Mouse (Mus musculus): ENCODE measurements at regions not wholly inside any gene's neighbourhood (a gene's known extent, or its start where the extent isn't known, plus 50 kb on each side); places are given as distances from the start of the nearest gene placed in this dataset.

GRCm38 (mm10) chr13:5978615-5979014, 117.3 kb downstream of the Klf6 start:
- Histone ChIP-seq H3K4me2 (ENCODE audit: low read length) (no peak overlapping the region), H3K27me3 (replicated peaks; ENCODE audit: control insufficient read depth, insufficient read depth, low read length) (no peaks in the 10 kb centered on the region), H3K4me3 (replicated peaks; ENCODE audit: low read length) (no peak overlapping the region), H3K4me1 (replicated peaks; ENCODE audit: control insufficient read depth, insufficient read depth, low read length) (no peaks in the 10 kb centered on the region), H3K9me3 (ENCODE audit: control insufficient read depth, low read length) (no peaks in the 10 kb centered on the region), H3K27ac (ENCODE audit: low read length) (no peak overlapping the region), H3K9ac (replicated peaks; ENCODE audit: low read depth, low read length) (no peak overlapping the region), H3K36me3 (ENCODE audit: control insufficient read depth, insufficient read depth) (no peaks in the 10 kb centered on the region)
- no peak for ATAC-seq
- WGBS: 54% methylated on average over 1 of the region's 1 CpGs

DNA sequence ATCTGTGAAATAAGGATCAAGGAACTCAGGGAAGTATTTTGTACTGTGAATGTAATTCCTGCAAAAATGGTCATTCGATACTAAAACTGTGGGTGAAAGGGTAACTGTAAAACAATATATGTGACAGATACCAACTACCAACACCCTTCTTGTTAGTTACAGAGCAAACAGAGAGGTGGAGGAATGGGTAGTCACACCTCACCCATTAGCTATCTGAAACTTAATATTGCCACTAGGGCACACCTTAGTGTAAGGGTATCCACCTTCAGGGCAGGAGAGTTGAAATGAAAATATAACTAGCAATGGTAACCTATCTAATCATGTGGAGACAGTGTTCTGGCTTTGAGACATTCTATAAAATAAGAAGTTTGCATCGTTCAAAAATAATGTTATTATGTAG, 126.2 kb downstream of the Klf6 start:
- Histone ChIP-seq H3K27me3 (replicated peaks; ENCODE audit: control insufficient read depth, insufficient read depth, low read length) (no peaks in the 10 kb centered on the region), H3K9me3 (ENCODE audit: control insufficient read depth, low read length) (no peaks in the 10 kb centered on the region), H3K36me3 (ENCODE audit: control insufficient read depth, insufficient read depth) (no peaks in the 10 kb centered on the region), H3K9ac (replicated peaks; ENCODE audit: low read depth, low read length) (no peak overlapping the region), H3K27ac (ENCODE audit: low read length) (no peak overlapping the region), H3K4me3 (replicated peaks; ENCODE audit: low read length) (no peak overlapping the region), H3K4me2 (ENCODE audit: low read length) (no peak overlapping the region), H3K4me1 (replicated peaks; ENCODE audit: control insufficient read depth, insufficient read depth, low read length) (no peaks in the 10 kb centered on the region)
- no peak for ATAC-seq
- 97% methylated on average over 2 of the region's 2 CpGs for WGBS

DNA sequence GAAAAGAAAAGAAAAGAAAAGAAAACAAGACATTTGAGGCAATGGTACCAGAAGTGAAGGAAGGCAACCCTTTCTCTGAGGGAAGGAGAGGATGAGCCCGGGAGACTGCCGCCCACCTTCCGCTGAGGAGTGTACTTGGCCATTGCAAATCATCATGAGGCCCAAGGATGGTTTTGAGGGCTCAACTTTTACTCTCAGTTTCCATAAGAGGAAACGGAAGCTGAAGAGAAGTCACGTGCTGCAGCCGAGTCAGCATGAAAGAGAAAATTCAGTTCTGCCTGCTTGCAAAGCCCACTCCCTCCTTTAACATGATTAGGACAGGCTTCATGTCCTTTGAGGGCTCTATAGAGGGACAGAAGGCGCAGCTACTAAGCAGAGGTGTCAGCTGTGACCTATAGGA, 127.1 kb downstream of the Klf6 start:
- H3K9ac ChIP-seq (replicated peaks; ENCODE audit: low read depth, low read length): no peak overlapping the region
- no peaks in the 10 kb centered on the region for H3K27me3 ChIP-seq (replicated peaks; ENCODE audit: control insufficient read depth, insufficient read depth, low read length)
- no peak overlapping the region for H3K4me3 ChIP-seq (replicated peaks; ENCODE audit: low read length)
- no peak overlapping the region for H3K4me2 ChIP-seq (ENCODE audit: low read length)
- 91% methylated on average over 7 of the region's 7 CpGs for WGBS
- no peaks in the 10 kb centered on the region for H3K4me1 ChIP-seq (replicated peaks; ENCODE audit: control insufficient read depth, insufficient read depth, low read length)
- H3K27ac ChIP-seq (ENCODE audit: low read length): no peak overlapping the region
- H3K9me3 ChIP-seq (ENCODE audit: control insufficient read depth, low read length): no peaks in the 10 kb centered on the region
- H3K36me3 ChIP-seq (ENCODE audit: control insufficient read depth, insufficient read depth): no peaks in the 10 kb centered on the region
- ATAC-seq: no peak

DNA sequence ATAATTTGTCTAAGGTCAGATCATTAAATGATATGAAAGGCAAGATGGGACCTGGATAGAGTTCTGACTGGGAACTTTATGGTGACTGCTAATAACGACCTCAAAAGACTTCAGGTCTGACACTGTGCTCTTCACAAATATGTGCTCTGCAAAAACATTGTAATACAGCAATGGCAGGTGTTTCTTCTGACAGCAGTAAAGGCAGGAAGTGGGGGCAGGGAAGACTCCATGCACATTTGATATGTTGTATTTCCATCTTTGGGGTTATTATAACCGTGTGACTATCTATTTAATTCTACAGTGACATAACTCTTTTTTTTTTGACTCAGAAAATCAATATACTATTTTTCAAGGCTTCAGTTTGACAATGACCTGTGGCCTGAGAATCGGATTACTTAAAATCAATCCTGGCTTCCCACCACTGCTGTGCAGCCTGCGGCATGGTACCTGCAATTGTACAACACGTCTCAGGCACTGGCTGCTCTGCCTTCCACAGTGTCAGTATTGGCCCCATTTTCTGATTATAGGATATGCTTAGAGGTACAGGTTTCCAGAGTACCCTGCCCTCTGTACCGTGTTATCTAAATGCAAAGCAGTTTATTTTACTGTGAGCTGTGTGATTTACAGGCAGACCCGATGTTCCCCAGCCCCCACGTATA, 139.4 kb downstream of the Klf6 start:
- Histone ChIP-seq H3K4me2 (ENCODE audit: low read length) (no peak overlapping the region), H3K9ac (replicated peaks; ENCODE audit: low read depth, low read length) (no peak overlapping the region), H3K36me3 (ENCODE audit: control insufficient read depth, insufficient read depth) (no peaks in the 10 kb centered on the region), H3K27me3 (replicated peaks; ENCODE audit: control insufficient read depth, insufficient read depth, low read length) (no peaks in the 10 kb centered on the region), H3K9me3 (ENCODE audit: control insufficient read depth, low read length) (no peaks in the 10 kb centered on the region), H3K4me1 (replicated peaks; ENCODE audit: control insufficient read depth, insufficient read depth, low read length) (no peaks in the 10 kb centered on the region; the same call in 1 of the 2 replicates), H3K4me3 (replicated peaks; ENCODE audit: low read length) (no peak overlapping the region), H3K27ac (ENCODE audit: low read length) (no peak overlapping the region)
- ATAC-seq: no peak
- WGBS: 81% methylated on average over 8 of the region's 8 CpGs

- Histone ChIP-seq H3K4me2 (ENCODE audit: low read length) (no peak overlapping the region), H3K27me3 (replicated peaks; ENCODE audit: control insufficient read depth, insufficient read depth, low read length) (no peaks in the 10 kb centered on the region), H3K9me3 (ENCODE audit: control insufficient read depth, low read length) (no peaks in the 10 kb centered on the region), H3K4me3 (replicated peaks; ENCODE audit: low read length) (no peak overlapping the region), H3K9ac (replicated peaks; ENCODE audit: low read depth, low read length) (no peak overlapping the region), H3K36me3 (ENCODE audit: control insufficient read depth, insufficient read depth) (no peaks in the 10 kb centered on the region), H3K27ac (ENCODE audit: low read length) (no peak overlapping the region), H3K4me1 (replicated peaks; ENCODE audit: control insufficient read depth, insufficient read depth, low read length) (peaks cover 3% of the 10 kb centered on the region; the same call in 1 of the 2 replicates)
- ATAC-seq: no peak
- 80% methylated on average over 3 of the region's 3 CpGs for WGBS
Measured at GRCm38 (mm10) chr13:6001218-6001564, 139.9 kb downstream of the Klf6 start.

- Histone ChIP-seq H3K9me3 (ENCODE audit: control insufficient read depth, low read length) (no peaks in the 10 kb centered on the region), H3K4me2 (ENCODE audit: low read length) (no peak overlapping the region), H3K4me3 (replicated peaks; ENCODE audit: low read length) (no peak overlapping the region), H3K36me3 (ENCODE audit: control insufficient read depth, insufficient read depth) (no peaks in the 10 kb centered on the region), H3K4me1 (replicated peaks; ENCODE audit: control insufficient read depth, insufficient read depth, low read length) (peaks cover 3% of the 10 kb centered on the region; the same call in 1 of the 2 replicates), H3K27ac (ENCODE audit: low read length) (no peak overlapping the region), H3K27me3 (replicated peaks; ENCODE audit: control insufficient read depth, insufficient read depth, low read length) (no peaks in the 10 kb centered on the region), H3K9ac (replicated peaks; ENCODE audit: low read depth, low read length) (no peak overlapping the region)
- peak; percentile 55; the same call in 1 of the 2 replicates for ATAC-seq
- WGBS: 66% methylated on average over 6 of the region's 6 CpGs
Measured at GRCm38 (mm10) chr13:6005901-6006300, 144.6 kb downstream of the Klf6 start.

DNA sequence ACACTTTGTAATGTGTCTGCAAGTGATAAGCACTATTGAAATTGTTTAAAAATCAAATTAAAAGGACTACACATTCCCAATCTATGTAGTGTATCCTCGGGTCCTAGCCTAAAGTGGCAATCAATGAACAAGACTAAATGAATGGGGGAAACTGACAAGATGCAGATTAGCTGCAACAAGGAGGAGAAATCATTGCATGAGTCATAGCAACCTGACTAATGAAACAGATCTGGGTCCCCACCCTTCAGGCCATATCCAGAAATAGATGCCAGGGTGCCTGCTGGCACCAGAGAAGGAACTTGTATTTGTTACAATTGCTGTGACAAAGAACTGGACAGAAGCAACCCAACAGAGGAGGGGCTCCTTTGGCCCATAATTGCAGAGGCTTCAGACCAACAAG, 148.4 kb downstream of the Klf6 start:
- Histone ChIP-seq H3K9ac (replicated peaks; ENCODE audit: low read depth, low read length) (no peak overlapping the region), H3K27ac (ENCODE audit: low read length) (no peak overlapping the region), H3K27me3 (replicated peaks; ENCODE audit: control insufficient read depth, insufficient read depth, low read length) (no peaks in the 10 kb centered on the region), H3K36me3 (ENCODE audit: control insufficient read depth, insufficient read depth) (no peaks in the 10 kb centered on the region), H3K4me1 (replicated peaks; ENCODE audit: control insufficient read depth, insufficient read depth, low read length) (peaks cover 3% of the 10 kb centered on the region; the same call in 1 of the 2 replicates), H3K4me2 (ENCODE audit: low read length) (no peak overlapping the region), H3K9me3 (ENCODE audit: control insufficient read depth, low read length) (no peaks in the 10 kb centered on the region), H3K4me3 (replicated peaks; ENCODE audit: low read length) (no peak overlapping the region)
- ATAC-seq: 0 out of 2 replicates have a peak, but pooled peaks have one; percentile 23
- WGBS: 47% methylated on average over 1 of the region's 1 CpGs

GRCm38 (mm10) chr13:6027207-6027606, 165.9 kb downstream of the Klf6 start:
- Histone ChIP-seq H3K4me2 (ENCODE audit: low read length) (no peak overlapping the region), H3K27me3 (replicated peaks; ENCODE audit: control insufficient read depth, insufficient read depth, low read length) (no peaks in the 10 kb centered on the region), H3K9me3 (ENCODE audit: control insufficient read depth, low read length) (no peaks in the 10 kb centered on the region), H3K4me3 (replicated peaks; ENCODE audit: low read length) (no peak overlapping the region), H3K9ac (replicated peaks; ENCODE audit: low read depth, low read length) (no peak overlapping the region), H3K36me3 (ENCODE audit: control insufficient read depth, insufficient read depth) (no peaks in the 10 kb centered on the region), H3K27ac (ENCODE audit: low read length) (no peak overlapping the region), H3K4me1 (replicated peaks; ENCODE audit: control insufficient read depth, insufficient read depth, low read length) (peaks cover 5% of the 10 kb centered on the region; the same call in 1 of the 2 replicates)
- WGBS: 90% methylated on average over 4 of the region's 4 CpGs
- ATAC-seq: no peak

DNA sequence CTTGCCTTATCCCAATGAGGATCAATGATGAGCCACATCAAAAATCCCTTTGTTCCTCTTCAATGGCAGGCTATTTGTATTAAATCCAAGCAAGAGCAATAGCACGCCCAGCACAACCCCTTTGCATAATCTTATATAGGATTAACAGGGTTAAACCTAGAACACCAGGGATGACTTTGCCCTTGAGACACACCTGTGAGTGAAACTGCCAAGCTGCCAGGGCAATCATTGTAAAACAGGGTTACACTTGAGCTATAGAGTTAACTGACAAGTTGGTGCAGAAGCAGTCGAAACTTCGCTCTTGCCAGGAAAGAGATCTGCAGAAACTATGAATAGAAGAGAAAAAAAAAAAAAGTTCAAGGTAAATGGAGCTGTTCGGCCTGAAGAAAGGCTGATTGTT, 167.6 kb downstream of the Klf6 start:
- WGBS: 27% methylated on average over 4 of the region's 4 CpGs
- peak; percentile 49 for ATAC-seq

DNA sequence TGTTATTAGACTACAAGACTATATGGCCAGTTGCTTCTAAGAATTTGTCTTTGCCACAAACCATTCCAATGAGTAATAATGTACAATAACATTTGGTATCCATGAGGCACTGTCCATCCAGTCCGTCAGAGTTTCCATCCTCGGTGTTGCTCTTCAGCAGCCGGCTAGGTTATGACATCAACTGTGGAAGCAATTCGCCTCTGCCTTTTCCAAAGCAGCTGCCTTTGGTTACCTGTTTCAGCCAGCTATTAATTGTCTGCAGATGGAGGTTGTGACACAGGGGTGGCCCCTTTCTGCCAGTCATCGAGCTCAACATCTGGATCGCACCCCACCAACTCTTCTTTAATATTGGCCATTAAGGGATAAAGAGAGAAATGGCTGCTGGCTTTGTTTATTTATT, 168.2 kb downstream of the Klf6 start:
- H3K27me3 ChIP-seq (replicated peaks; ENCODE audit: control insufficient read depth, insufficient read depth, low read length): no peaks in the 10 kb centered on the region
- no peaks in the 10 kb centered on the region for H3K36me3 ChIP-seq (ENCODE audit: control insufficient read depth, insufficient read depth)
- H3K4me1 ChIP-seq (replicated peaks; ENCODE audit: control insufficient read depth, insufficient read depth, low read length): peaks cover 5% of the 10 kb centered on the region; the same call in 1 of the 2 replicates
- no peak for ATAC-seq
- no peak overlapping the region for H3K4me3 ChIP-seq (replicated peaks; ENCODE audit: low read length)
- H3K4me2 ChIP-seq (ENCODE audit: low read length): no peak overlapping the region
- H3K9ac ChIP-seq (replicated peaks; ENCODE audit: low read depth, low read length): no peak overlapping the region
- 77% methylated on average over 6 of the region's 6 CpGs for WGBS
- H3K27ac ChIP-seq (ENCODE audit: low read length): no peak overlapping the region
- H3K9me3 ChIP-seq (ENCODE audit: control insufficient read depth, low read length): no peaks in the 10 kb centered on the region

More for the DNA sequence above, 167.6 kb downstream of the Klf6 start:
- Histone ChIP-seq H3K4me3 (replicated peaks; ENCODE audit: low read length) (no peak overlapping the region), H3K9me3 (ENCODE audit: control insufficient read depth, low read length) (no peaks in the 10 kb centered on the region), H3K4me1 (replicated peaks; ENCODE audit: control insufficient read depth, insufficient read depth, low read length) (peaks cover 5% of the 10 kb centered on the region; the same call in 1 of the 2 replicates), H3K36me3 (ENCODE audit: control insufficient read depth, insufficient read depth) (no peaks in the 10 kb centered on the region), H3K27ac (ENCODE audit: low read length) (no peak overlapping the region), H3K9ac (replicated peaks; ENCODE audit: low read depth, low read length) (no peak overlapping the region), H3K4me2 (ENCODE audit: low read length) (no peak overlapping the region), H3K27me3 (replicated peaks; ENCODE audit: control insufficient read depth, insufficient read depth, low read length) (no peaks in the 10 kb centered on the region)

All from forebrain, embryonic 16.5 days (tissue).